Mouse (Mus musculus) midbrain, embryonic 10.5 days (tissue): ENCODE results near the gene Med26. TPM values are rescaled to one million over a fixed set of nuclear protein-coding genes. Genes with fewer than 3 reads are reported as not detected.

ENCODE experiments used
- DNase-seq: peaks from one replicate; pipeline ENCODE4 v3.0.0-alpha.2; 2017; ENCODE audit warnings: low spot score
- H3K27ac ChIP-seq: fragments of 300-500 bp; sonication (generic); replicated peaks from 2 replicates; pipeline ENCODE4 v1.5.1; 2016; ENCODE audit warnings: mild to moderate bottlenecking
- H3K27me3 ChIP-seq: fragments of 300-500 bp; sonication (generic); 2 replicates; pipeline ENCODE4 v1.6.1; 2016; ENCODE audit warnings: low read depth, mild to moderate bottlenecking; ENCODE audit not compliant: poor library complexity, severe bottlenecking
- H3K36me3 ChIP-seq: fragments of 300-500 bp; sonication (generic); 2 replicates; pipeline ENCODE4 v1.6.1; 2016; ENCODE audit warnings: mild to moderate bottlenecking, moderate library complexity
- H3K4me1 ChIP-seq: fragments of 300-500 bp; sonication (generic); 2 replicates; pipeline ENCODE4 v1.6.1; 2016
- H3K4me3 ChIP-seq: fragments of 300-500 bp; sonication (generic); 2 replicates; pipeline ENCODE4 v1.5.1; 2016; ENCODE audit warnings: mild to moderate bottlenecking, moderate library complexity
- H3K9me3 ChIP-seq: fragments of 300-500 bp; sonication (generic); replicated peaks from 2 replicates; pipeline ENCODE4 v1.6.1; 2016; ENCODE audit warnings: mild to moderate bottlenecking
- WGBS: fragments of 180-500 bp; shearing (Covaris S2); methylation state at CpG from one replicate; pipeline ENCODE4 v1.1.7; 2016; 5-methylcytosine and 5-hydroxymethylcytosine counted together
- microRNA-seq: library from miRNA; unstranded; fragments of <30 nt; microRNA quantifications from one replicate; pipeline ENCODE4, GENCODE M21; 2017
- polyA plus RNA-seq: library from polyadenylated mRNA; unstranded; fragments of >200 nt; fragmentation: Nextera tagmentation; extraction: Ambion mirVana; gene quantifications from 2 replicates; pipeline ENCODE4 v1.2.1, GENCODE M21; 2016

Med26 gene
- polyA plus RNA-seq, 1 experiment from 2014 or later = 19.0 TPM

DNA sequence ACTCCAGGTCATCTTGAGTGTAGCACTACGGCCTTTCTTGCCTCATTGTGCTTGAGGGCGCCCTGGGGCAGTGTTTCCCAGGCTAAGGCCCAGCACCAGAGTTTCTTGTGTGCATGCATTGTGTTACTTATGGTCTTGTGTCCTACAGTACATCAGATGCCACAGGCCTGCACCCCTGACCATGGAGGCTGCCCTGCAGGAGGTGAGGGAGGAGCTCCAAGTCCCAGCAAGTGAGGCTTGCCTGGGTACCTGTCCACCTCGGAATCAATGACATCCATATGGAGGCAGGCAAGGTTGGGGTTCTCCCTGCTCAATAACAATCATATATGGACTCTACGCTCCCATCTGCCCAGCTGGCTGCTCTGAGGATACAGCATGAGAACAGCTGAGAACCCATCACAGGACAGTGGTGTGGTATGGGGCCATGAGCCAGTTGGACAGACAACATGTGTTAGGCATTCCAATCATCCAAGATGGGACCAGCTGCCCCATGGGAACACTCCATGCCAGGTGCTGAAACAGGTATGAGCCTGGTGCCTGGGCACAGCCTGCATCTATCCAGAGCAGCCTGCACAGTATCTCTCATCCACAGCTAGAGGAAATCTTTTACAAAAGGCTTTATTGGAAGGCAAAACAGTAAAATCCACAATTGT, 88.1 kb downstream of the Med26 start:
- H3K27ac ChIP-seq = no peak overlapping the region
- 90% methylated on average over 4 of the region's 4 CpGs for WGBS
- no peaks in the 10 kb centered on the region for H3K9me3 ChIP-seq
- no peaks in the 10 kb centered on the region for H3K4me1 ChIP-seq
- no peak overlapping the region for H3K4me3 ChIP-seq
- DNase-seq = no peak
- no peaks in the 10 kb centered on the region for H3K27me3 ChIP-seq
- peaks cover 87% of the 10 kb centered on the region for H3K36me3 ChIP-seq

DNA sequence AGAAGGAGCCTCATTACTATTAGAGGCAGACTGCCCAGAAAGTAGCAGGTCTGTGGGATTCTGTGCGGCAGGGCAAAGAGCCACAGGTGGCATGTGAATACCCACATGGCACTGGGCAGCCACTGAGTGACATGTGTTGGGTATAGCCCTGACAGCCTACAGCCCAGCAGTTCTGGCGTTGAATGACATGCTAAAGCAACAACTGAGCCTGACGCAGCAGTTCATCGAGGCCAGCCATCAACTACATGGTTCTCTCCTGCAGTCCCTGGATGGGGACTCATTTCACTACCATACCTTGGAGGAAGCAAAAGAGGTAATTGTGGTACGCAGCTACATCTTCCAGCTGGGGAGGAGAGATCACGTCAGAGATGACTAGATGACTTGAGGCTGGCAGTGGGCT, 89.6 kb downstream of the Med26 start:
- H3K27me3 ChIP-seq = no peaks in the 10 kb centered on the region
- no peak overlapping the region for H3K27ac ChIP-seq
- no peaks in the 10 kb centered on the region for H3K4me1 ChIP-seq
- H3K9me3 ChIP-seq = no peaks in the 10 kb centered on the region; the same call in 1 of the 2 replicates
- no peak overlapping the region for H3K4me3 ChIP-seq
- 92% methylated on average over 6 of the region's 6 CpGs for WGBS
- H3K36me3 ChIP-seq = peaks cover 87% of the 10 kb centered on the region
- DNase-seq = no peak

DNA sequence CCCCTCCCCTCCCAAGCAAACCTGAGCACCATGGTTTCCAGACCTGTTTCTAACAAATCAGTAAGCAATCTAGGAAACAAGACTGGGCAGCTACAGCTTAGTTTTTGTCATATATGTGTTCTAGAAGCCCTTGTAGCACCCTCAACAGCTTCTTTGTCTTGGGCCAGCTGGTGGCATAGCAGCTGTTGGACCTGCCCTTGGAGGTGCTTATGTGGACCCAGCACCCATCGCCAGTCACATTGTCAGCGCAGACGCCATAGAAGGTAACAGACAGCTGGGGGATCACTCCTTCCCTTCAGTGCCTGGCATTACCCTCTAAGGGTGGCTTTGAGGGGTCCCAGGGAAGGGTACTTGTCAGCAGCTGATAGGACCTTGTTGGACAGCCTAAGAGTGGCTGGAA, 90.3 kb downstream of the Med26 start:
- no peak for DNase-seq
- no peaks in the 10 kb centered on the region for H3K27me3 ChIP-seq
- H3K36me3 ChIP-seq = peaks cover 87% of the 10 kb centered on the region
- H3K4me1 ChIP-seq = no peaks in the 10 kb centered on the region
- no peaks in the 10 kb centered on the region; the same call in 1 of the 2 replicates for H3K9me3 ChIP-seq
- 89% methylated on average over 3 of the region's 3 CpGs for WGBS
- no peak overlapping the region for H3K27ac ChIP-seq
- no peak overlapping the region for H3K4me3 ChIP-seq

DNA sequence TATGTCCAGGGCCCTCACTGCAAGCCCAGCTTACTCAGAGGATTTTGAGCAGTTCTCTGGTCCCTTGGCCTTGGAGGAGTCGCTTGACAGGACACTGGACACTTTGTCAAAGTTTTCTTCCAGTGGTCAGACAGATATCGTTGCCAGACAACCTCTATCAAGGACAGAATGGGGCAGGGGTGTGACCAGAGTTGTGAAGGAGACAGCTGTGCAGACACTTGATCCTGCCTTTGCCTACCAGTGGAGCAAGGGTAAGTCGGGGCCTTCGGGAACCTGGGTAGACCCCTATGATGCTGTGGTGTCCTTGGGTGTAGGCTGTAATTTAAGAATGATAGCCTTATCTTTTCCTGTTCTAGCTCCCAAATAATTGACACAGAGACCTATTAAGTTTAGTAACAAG, 92.8 kb downstream of the Med26 start:
- 87% methylated on average over 4 of the region's 4 CpGs for WGBS
- DNase-seq = no peak
- Histone ChIP-seq H3K4me3 (no peak overlapping the region), H3K36me3 (peaks cover 85% of the 10 kb centered on the region), H3K27me3 (no peaks in the 10 kb centered on the region), H3K27ac (no peak overlapping the region), H3K4me1 (no peaks in the 10 kb centered on the region), H3K9me3 (no peaks in the 10 kb centered on the region; the same call in 1 of the 2 replicates)

DNA sequence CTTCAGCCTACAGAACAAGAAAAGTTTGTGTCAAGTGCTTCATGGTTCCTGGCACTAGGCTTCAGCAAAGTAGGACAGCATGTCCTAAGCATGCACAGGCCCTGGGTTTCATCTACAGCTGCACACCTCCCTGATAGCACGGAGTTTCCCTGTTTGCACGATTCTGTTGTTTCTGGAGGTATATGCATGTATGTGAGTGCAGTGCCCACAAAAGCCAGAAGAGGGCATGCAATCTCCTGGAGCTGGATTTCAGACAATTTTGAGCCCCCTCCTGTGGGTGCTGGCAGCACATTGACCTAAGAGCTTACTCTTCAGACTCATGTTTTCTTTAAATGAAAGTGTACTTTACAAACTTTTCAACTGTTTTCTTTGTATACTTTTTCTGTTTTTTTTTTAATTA, 94.2 kb downstream of the Med26 start:
- H3K9me3 ChIP-seq = no peaks in the 10 kb centered on the region; the same call in 1 of the 2 replicates
- peaks cover 85% of the 10 kb centered on the region for H3K36me3 ChIP-seq
- no peak overlapping the region for H3K27ac ChIP-seq
- WGBS = 93% methylated on average over 2 of the region's 2 CpGs
- no peaks in the 10 kb centered on the region for H3K27me3 ChIP-seq
- no peak for DNase-seq
- no peaks in the 10 kb centered on the region for H3K4me1 ChIP-seq
- no peak overlapping the region for H3K4me3 ChIP-seq

DNA sequence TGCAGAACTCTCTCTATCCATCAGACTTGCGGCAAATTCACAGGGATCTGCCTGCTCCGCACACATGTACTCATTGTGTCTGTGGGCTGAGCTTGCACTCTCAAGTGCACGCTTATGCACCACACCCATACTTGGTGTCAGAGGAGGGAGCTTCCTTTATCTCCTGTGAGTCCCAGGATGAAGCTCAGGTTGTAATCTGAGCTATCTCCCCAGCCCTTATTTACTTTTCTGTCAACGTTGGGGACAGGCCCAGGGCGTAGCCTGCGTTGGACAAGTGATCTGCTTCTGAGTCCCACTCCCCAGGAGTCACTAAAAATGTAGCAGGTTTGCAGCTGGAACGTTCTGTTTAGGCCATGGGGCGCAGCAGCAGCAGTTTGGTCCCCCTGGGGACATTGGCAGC, 96.6 kb downstream of the Med26 start:
- H3K36me3 ChIP-seq = peaks cover 86% of the 10 kb centered on the region
- DNase-seq = no peak
- no peak overlapping the region for H3K4me3 ChIP-seq
- H3K9me3 ChIP-seq = no peaks in the 10 kb centered on the region; the same call in 1 of the 2 replicates
- WGBS = 92% methylated on average over 8 of the region's 8 CpGs
- no peak overlapping the region for H3K27ac ChIP-seq
- H3K4me1 ChIP-seq = no peaks in the 10 kb centered on the region
- no peaks in the 10 kb centered on the region for H3K27me3 ChIP-seq

DNA sequence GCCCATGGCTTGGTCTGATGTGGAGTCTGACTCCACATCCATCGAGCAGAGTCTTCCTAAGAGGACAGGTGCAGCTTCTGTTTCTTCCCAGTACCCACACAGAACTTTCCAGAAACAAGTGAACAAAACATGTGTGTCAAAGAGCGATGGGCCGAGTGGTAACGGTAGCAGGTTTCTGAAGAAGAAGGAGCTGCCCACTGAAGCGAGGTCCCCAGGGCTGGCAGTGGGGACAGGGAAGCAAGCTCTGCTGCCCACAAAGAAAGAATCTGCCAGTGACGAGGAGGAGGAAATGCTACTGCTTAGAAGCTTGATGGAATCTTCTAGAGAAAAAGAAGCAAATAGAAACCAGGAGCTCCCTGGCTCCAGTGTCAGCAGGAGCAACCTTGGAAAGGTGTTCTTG, 103.0 kb downstream of the Med26 start:
- H3K27ac ChIP-seq = no peak overlapping the region
- DNase-seq = no peak
- no peaks in the 10 kb centered on the region for H3K9me3 ChIP-seq
- peaks cover 10% of the 10 kb centered on the region for H3K4me1 ChIP-seq
- peaks cover 30% of the 10 kb centered on the region for H3K36me3 ChIP-seq
- WGBS = 92% methylated on average over 6 of the region's 6 CpGs
- no peak overlapping the region for H3K4me3 ChIP-seq
- H3K27me3 ChIP-seq = no peaks in the 10 kb centered on the region

Small RNA genes within 50 kb of the gene (microRNA-seq; reads per million reads assigned to microRNA genes)
- gene Gm28019 = not detected
- 3.0 reads per million, percentile 2 among the genes with 10 or more reads in this experiment for gene Mir7068

Other genes with a start within 250 kb of the Med26 start
- 38.0 and 38.7 TPM in 2 replicates for gene Gm10282, start 243.0 kb downstream of the Med26 start, polyA plus RNA-seq
- 4.0 and 4.1 TPM in 2 replicates for gene Klf2, start 229.2 kb downstream of the Med26 start, polyA plus RNA-seq
- gene Eps15l1, start 126.8 kb downstream of the Med26 start, polyA plus RNA-seq = 71.2 and 77.2 TPM in 2 replicates
- gene Calr3, start 104.4 kb downstream of the Med26 start, polyA plus RNA-seq = 1.8 and 2.1 TPM in 2 replicates
- gene 1700030K09Rik, start 104.4 kb downstream of the Med26 start, polyA plus RNA-seq = 16.5 and 16.9 TPM in 2 replicates
- 96.8 and 105 TPM in 2 replicates for gene Cherp, start 73.0 kb downstream of the Med26 start, polyA plus RNA-seq
- gene Slc35e1, start 55.7 kb downstream of the Med26 start, polyA plus RNA-seq = 13.1 and 16.3 TPM in 2 replicates
- gene Smim7, start 22.8 kb upstream of the Med26 start, polyA plus RNA-seq = 126 and 127 TPM in 2 replicates
- 10.3 and 10.5 TPM in 2 replicates for gene Tmem38a, start 23.8 kb upstream of the Med26 start, polyA plus RNA-seq
- gene Nwd1, start 98.4 kb upstream of the Med26 start, polyA plus RNA-seq = not detected in 2 replicates
- 151 and 164 TPM in 2 replicates for gene Sin3b, start 175.0 kb upstream of the Med26 start, polyA plus RNA-seq
- 1.2 and 2.4 TPM in 2 replicates for gene F2rl3, start 213.6 kb upstream of the Med26 start, polyA plus RNA-seq